In genomic region chr4:120630218-120630931, GRCm38 (mm10) we compare ENCODE assay signal across 22 mouse cellular contexts. TPM values are rescaled to one million over a fixed set of nuclear protein-coding genes. Genes with fewer than 3 reads are reported as not detected.
A peak's percentile ranks its signal among the peaks of the same experiment; 100 is the strongest.
DNase-seq lines count a peak whose midpoint lies in the region; ATAC-seq lines count a peak whose summit lies in the region.
"Had no signal": no experiment of that assay in that cellular context is flagged by ENCODE, and none has a peak within 500 bp of the region (broad histone marks: within the 10 kb centered on the region; RNA-seq: fewer than 3 reads in every experiment).

No protein-coding gene starts in this region.

- DNase-seq in heart, adult 11 months = no peak
- peak; percentile 10 for DNase-seq in c-Kit-positive CD71-negative TER-119-negative erythroid progenitor cells, embryonic 14.5 days (ENCODE audit: low read depth)
- no peak for DNase-seq in kidney, postnatal 36 days
- no peak for DNase-seq in urinary bladder, postnatal 4 days (ENCODE audit: low spot score in 2 of 2)
- DNase-seq: adrenal gland, adult 2 months; cerebellum, adult 11-12 months; cerebellum, postnatal 36 days; heart, postnatal 36 days; kidney, adult 18-20 months; lung, adult 2 months; right cerebral cortex, adult 18-20 months had no signal

- no peak overlapping the region for H3K9ac ChIP-seq in heart, embryonic 12.5 days
- peak overlapping the region; percentile 51 for H3K9ac ChIP-seq in liver, embryonic 12.5 days
- H3K9ac ChIP-seq in midbrain, embryonic 13.5 days (replicated peaks) = no peak overlapping the region
- H3K9ac ChIP-seq: forebrain, embryonic 12.5 days; midbrain, embryonic 12.5 days; neural tube, embryonic 13.5 days had no signal

- peak; percentile 36; the same call in 1 of the 2 replicates for ATAC-seq in heart, embryonic 12.5 days (ENCODE audit: insufficient number of reproducible peaks, low FRiP score)
- peak; percentile 74 for ATAC-seq in liver, embryonic 12.5 days
- no peak for ATAC-seq in midbrain, embryonic 13.5 days
- ATAC-seq: hindbrain, embryonic 16.5 days had no signal

- H3K36me3 ChIP-seq in heart, embryonic 12.5 days = no peaks in the 10 kb centered on the region
- H3K36me3 ChIP-seq in liver, embryonic 12.5 days = no peaks in the 10 kb centered on the region
- H3K36me3 ChIP-seq in megakaryocyte, embryonic 14.5 days (replicated peaks; ENCODE audit: low read length) = no peaks in the 10 kb centered on the region
- H3K36me3 ChIP-seq in midbrain, embryonic 13.5 days = no peaks in the 10 kb centered on the region
- H3K36me3 ChIP-seq: forebrain, embryonic 12.5 days; midbrain, embryonic 12.5 days; neural tube, embryonic 13.5 days had no signal

- no peaks in the 10 kb centered on the region for H3K9me3 ChIP-seq in heart, embryonic 12.5 days (replicated peaks)
- no peaks in the 10 kb centered on the region for H3K9me3 ChIP-seq in liver, embryonic 12.5 days (replicated peaks)
- no peaks in the 10 kb centered on the region for H3K9me3 ChIP-seq in megakaryocyte, embryonic 14.5 days
- no peaks in the 10 kb centered on the region for H3K9me3 ChIP-seq in midbrain, embryonic 13.5 days
- H3K9me3 ChIP-seq: forebrain, embryonic 12.5 days; midbrain, embryonic 12.5 days; neural tube, embryonic 13.5 days had no signal

- no peaks in the 10 kb centered on the region for H3K27me3 ChIP-seq in heart, embryonic 12.5 days (replicated peaks)
- no peaks in the 10 kb centered on the region for H3K27me3 ChIP-seq in liver, embryonic 12.5 days (replicated peaks)
- peaks cover 10% of the 10 kb centered on the region for H3K27me3 ChIP-seq in megakaryocyte, embryonic 14.5 days (replicated peaks)
- no peaks in the 10 kb centered on the region for H3K27me3 ChIP-seq in midbrain, embryonic 13.5 days
- H3K27me3 ChIP-seq: midbrain, embryonic 12.5 days; neural tube, embryonic 13.5 days had no signal

- 0 out of 2 replicates have a peak overlapping the region, but pooled peaks have one; percentile 25 for H3K27ac ChIP-seq in heart, embryonic 12.5 days (ENCODE audit: poor library complexity, severe bottlenecking)
- H3K27ac ChIP-seq in liver, embryonic 12.5 days = peak overlapping the region; percentile 98
- H3K27ac ChIP-seq in midbrain, embryonic 13.5 days = no peak overlapping the region
- H3K27ac ChIP-seq: forebrain, embryonic 12.5 days; kidney, postnatal 0 days; midbrain, embryonic 12.5 days; neural tube, embryonic 13.5 days had no signal

- peaks cover 26% of the 10 kb centered on the region for H3K4me1 ChIP-seq in heart, embryonic 12.5 days (replicated peaks)
- H3K4me1 ChIP-seq in liver, embryonic 12.5 days = peaks cover 92% of the 10 kb centered on the region
- peaks cover 40% of the 10 kb centered on the region for H3K4me1 ChIP-seq in megakaryocyte, embryonic 14.5 days
- no peaks in the 10 kb centered on the region for H3K4me1 ChIP-seq in midbrain, embryonic 13.5 days (replicated peaks)
- H3K4me1 ChIP-seq: forebrain, embryonic 12.5 days; midbrain, embryonic 12.5 days; neural tube, embryonic 13.5 days had no signal

- no peak overlapping the region for H3K4me3 ChIP-seq in heart, embryonic 12.5 days
- no peak overlapping the region for H3K4me3 ChIP-seq in liver, embryonic 12.5 days
- peak overlapping the region; percentile 75 for H3K4me3 ChIP-seq in megakaryocyte, embryonic 14.5 days (replicated peaks)
- H3K4me3 ChIP-seq in midbrain, embryonic 13.5 days (replicated peaks) = no peak overlapping the region
- H3K4me3 ChIP-seq: forebrain, embryonic 12.5 days; midbrain, embryonic 12.5 days; neural tube, embryonic 13.5 days had no signal

- WGBS in heart, embryonic 12.5 days = 11% methylated on average over 8 of the region's 8 CpGs
- WGBS in liver, embryonic 12.5 days (ENCODE audit: insufficient replicate concordance) = 10% methylated on average over 8 of the region's 8 CpGs
- WGBS in midbrain, embryonic 13.5 days = 77% methylated on average over 8 of the region's 8 CpGs

- H3K4me2 ChIP-seq in heart, embryonic 12.5 days = no peak overlapping the region
- H3K4me2 ChIP-seq in liver, embryonic 12.5 days = peak overlapping the region; percentile 54
- H3K4me2 ChIP-seq in midbrain, embryonic 13.5 days (replicated peaks) = no peak overlapping the region
- H3K4me2 ChIP-seq: forebrain, embryonic 12.5 days; midbrain, embryonic 12.5 days; neural tube, embryonic 13.5 days had no signal

RNA-seq across cellular contexts. Expression of gene Cited4, which starts 36.0 kb away (rescaled TPM):
- 41.2 and 43.6 TPM in 2 replicates for polyA plus RNA-seq in heart, embryonic 12.5 days (2016; fragmentation: Nextera tagmentation; extraction: Ambion mirVana)
- polyA plus RNA-seq in liver, embryonic 12.5 days (2016; fragmentation: Nextera tagmentation; extraction: Ambion mirVana) = 286 and 295 TPM in 2 replicates
- polyA plus RNA-seq in megakaryocyte, embryonic 14.5 days (2012; ENCODE audit: insufficient read depth, low replicate concordance) = 91.8 and 174 TPM in 2 replicates
- 0.37 and 0.92 TPM in 2 replicates for polyA plus RNA-seq in midbrain, embryonic 13.5 days (2015; fragmentation: Nextera tagmentation; extraction: Ambion mirVana)

RNA-seq across cellular contexts. Expression of gene Gm8439, which starts 41.8 kb away (rescaled TPM):
- polyA plus RNA-seq in heart, embryonic 12.5 days (2016; fragmentation: Nextera tagmentation; extraction: Ambion mirVana) = not detected in 2 replicates
- polyA plus RNA-seq in liver, embryonic 12.5 days (2016; fragmentation: Nextera tagmentation; extraction: Ambion mirVana) = not detected in 2 replicates
- polyA plus RNA-seq in megakaryocyte, embryonic 14.5 days (2012; ENCODE audit: insufficient read depth, low replicate concordance) = not detected in 2 replicates
- polyA plus RNA-seq in midbrain, embryonic 13.5 days (2015; fragmentation: Nextera tagmentation; extraction: Ambion mirVana) = not detected in 2 replicates
- polyA plus RNA-seq: adrenal gland, adult 2 months; forebrain, embryonic 12.5 days; frontal cortex, adult 2 months; hindbrain, embryonic 16.5 days; limb, embryonic 11.5 days; lung, adult 2 months; midbrain, embryonic 12.5 days; neural tube, embryonic 13.5 days had no signal

Comparison
In these comparisons a context has a peak if more than half of its experiments do, and no peak if none do; other contexts are left out.
1. RNA of gene Cited4, which starts 36.0 kb away (polyA plus RNA-seq): 286 to 295 TPM in liver, embryonic 12.5 days, 91.8 to 174 TPM in megakaryocyte, embryonic 14.5 days and 41.2 to 43.6 TPM in heart, embryonic 12.5 days; 0.37 to 0.92 TPM in midbrain, embryonic 13.5 days; every median in the first group is over 10 times any median in the second.